Mouse (Mus musculus) frontal cortex, adult 2 months (tissue): ENCODE measurements around the gene Nol6. TPM values are rescaled to one million over a fixed set of nuclear protein-coding genes. Genes with fewer than 3 reads are reported as not detected.
"Not testable (repeated sequence)": the region's sequence is repeated elsewhere in the genome, so short reads cannot be mapped to it uniquely, and the experiment has no call there.

Experiments used
- DNase-seq, 2 experiments: peaks; one replicate each; pipeline ENCODE4 v3.0.0; 2022; ENCODE audit warnings: low spot score in 1 of 2; ENCODE audit errors: extremely low spot score in 1 of 2
- polyA plus RNA-seq: library from polyadenylated mRNA; depleted of rRNA; stranded (reverse); fragments of >200 nt; gene quantifications from 2 replicates; pipeline ENCODE4 v1.2.3, GENCODE M21; 2012; rRNA removed

Nol6 gene
- polyA plus RNA-seq, 1 experiment: 67.0 TPM

- DNase-seq: no peak
Observed at GRCm38 (mm10) chr4:41087459-41088298, 36.6 kb downstream of the Nol6 start.

- DNase-seq: no peak
Observed at GRCm38 (mm10) chr4:41086947-41087346, 37.3 kb downstream of the Nol6 start.

GRCm38 (mm10) chr4:41084819-41085218 lies 39.4 kb downstream of the Nol6 start:
- no peak for DNase-seq

DNA sequence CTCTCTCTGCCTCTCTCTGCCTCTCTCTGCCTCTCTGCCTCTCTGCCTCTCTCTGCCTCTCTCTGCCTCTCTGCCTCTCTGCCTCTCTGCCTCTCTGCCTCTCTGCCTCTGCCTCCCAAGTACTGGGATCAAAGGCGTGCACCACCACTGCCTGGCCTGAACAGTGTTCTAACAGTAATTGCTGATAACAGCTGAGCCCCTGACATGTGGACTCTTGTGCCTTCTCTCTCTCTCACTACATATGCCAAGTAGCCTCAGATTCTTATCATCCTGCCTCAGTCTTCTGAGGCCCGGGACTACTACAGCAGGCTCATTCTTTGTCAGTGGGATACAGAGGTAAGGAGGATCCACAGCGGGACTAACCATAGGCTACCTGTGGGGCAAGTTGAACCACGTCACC lies 41.5 kb downstream of the Nol6 start:
- not testable (repeated sequence) for DNase-seq

DNA sequence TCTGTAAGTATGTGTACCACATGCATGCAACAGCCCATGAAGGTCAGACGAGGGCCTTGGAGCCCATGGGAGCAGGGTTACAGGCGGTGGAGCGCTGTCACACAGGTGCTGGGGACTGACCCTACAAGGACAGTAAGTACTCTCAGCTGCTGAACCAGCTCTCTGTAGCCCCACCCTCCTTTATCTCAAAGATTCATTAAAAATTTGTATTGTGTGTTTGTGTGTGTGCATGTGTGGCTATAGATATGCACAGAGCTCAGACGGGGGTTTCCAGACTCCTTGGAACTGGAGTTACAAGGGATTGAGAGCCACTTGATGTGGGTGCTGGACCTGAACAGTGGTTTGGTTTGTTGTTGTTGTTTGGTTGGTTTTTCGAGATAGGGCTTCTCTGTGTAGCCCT lies 42.5 kb downstream of the Nol6 start:
- no peak for DNase-seq

GRCm38 (mm10) chr4:41078726-41079125 lies 45.5 kb downstream of the Nol6 start:
- no peak for DNase-seq

DNA sequence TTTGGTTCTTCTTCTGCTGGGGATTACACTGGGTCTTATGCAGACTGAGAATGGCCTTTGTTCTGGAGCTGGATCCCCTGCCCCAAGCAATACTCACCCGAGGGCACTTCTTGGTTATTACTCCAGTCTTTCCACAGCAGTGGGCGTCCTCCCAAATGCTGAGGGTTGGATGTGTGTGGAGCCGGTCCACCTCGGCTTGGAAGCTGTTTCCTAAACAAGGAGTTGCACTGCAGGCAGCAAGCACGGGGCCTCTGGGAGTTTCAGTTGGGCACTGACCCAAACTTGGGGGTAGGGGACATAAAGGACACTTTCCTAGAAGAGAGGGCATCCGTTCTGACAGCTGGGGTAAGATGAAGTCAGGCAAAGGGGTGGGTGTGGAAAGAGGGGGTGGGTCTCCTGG lies 49.8 kb downstream of the Nol6 start:
- no peak for DNase-seq

GRCm38 (mm10) chr4:41073008-41073817 lies 51.0 kb downstream of the Nol6 start:
- DNase-seq: no peak

- DNase-seq: no peak
Observed at GRCm38 (mm10) chr4:41071500-41072429, 52.5 kb downstream of the Nol6 start.

DNA sequence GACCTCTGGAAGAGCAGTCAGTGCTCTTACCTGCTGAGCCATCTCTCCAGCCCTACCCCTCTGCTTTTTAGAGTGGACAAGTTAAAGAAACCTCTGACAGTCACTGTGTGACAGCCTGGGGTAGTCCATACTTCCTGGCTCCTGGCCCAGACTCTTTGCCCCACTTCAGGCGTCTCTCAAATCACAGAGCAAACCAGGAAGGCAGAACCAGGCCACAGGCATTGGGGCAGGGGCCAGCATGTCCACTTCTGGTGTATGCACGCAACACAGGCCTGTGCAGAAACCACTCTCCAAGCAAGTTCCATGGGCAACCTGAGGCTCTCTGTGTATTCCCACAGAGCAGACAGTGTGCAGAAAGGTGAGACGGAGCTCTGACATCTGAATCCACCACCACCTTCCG lies 59.1 kb downstream of the Nol6 start:
- no peak for DNase-seq

Other genes starting within 250 kb of the Nol6 start
- not detected in 2 replicates for gene Spink4, start 204.4 kb downstream of the Nol6 start, polyA plus RNA-seq
- gene Bag1, start 176.2 kb downstream of the Nol6 start, polyA plus RNA-seq: 165 and 177 TPM in 2 replicates
- gene Chmp5, start 176.0 kb downstream of the Nol6 start, polyA plus RNA-seq: 110 and 116 TPM in 2 replicates
- gene Nfx1, start 153.5 kb downstream of the Nol6 start, polyA plus RNA-seq: 89.1 and 103 TPM in 2 replicates
- 0.04 TPM in 1 of 2 replicates, not detected in the other for gene Aqp7, start 76.3 kb downstream of the Nol6 start, polyA plus RNA-seq
- 0.26 and 1.1 TPM in 2 replicates for gene Aqp3, start 26.3 kb downstream of the Nol6 start, polyA plus RNA-seq
- 167 and 168 TPM in 2 replicates for gene Ube2r2, start 11.3 kb upstream of the Nol6 start, polyA plus RNA-seq
- gene Ubap2, start 150.7 kb upstream of the Nol6 start, polyA plus RNA-seq: 28.4 and 32.3 TPM in 2 replicates
- gene Dcaf12, start 190.4 kb upstream of the Nol6 start, polyA plus RNA-seq: 33.5 and 35.4 TPM in 2 replicates
- 46.7 and 54.4 TPM in 2 replicates for gene Ubap1, start 224.5 kb upstream of the Nol6 start, polyA plus RNA-seq